Mouse (Mus musculus) ES-E14 (cell line): ENCODE results near the gene Leng1.

ENCODE experiments used
- CHD2 ChIP-seq: IDR thresholded peaks from 2 replicates; pipeline ENCODE4 v1.6.1; 2014; ENCODE audit warnings: mild to moderate bottlenecking, low read depth, low read length, inconsistent platforms
- HCFC1 ChIP-seq: IDR thresholded peaks from 2 replicates; pipeline ENCODE4 v1.6.1; 2012; ENCODE audit warnings: low read length, inconsistent platforms, borderline replicate concordance; ENCODE audit not compliant: insufficient read depth
- MAFK ChIP-seq: IDR thresholded peaks from 2 replicates; pipeline ENCODE4 v1.6.1; 2014; ENCODE audit warnings: mild to moderate bottlenecking, low read depth, low read length, inconsistent platforms; ENCODE audit not compliant: insufficient read depth
- ZC3H11A ChIP-seq: IDR thresholded peaks from 2 replicates; pipeline ENCODE4 v1.6.1; 2012; ENCODE audit warnings: low read depth, mild to moderate bottlenecking, inconsistent platforms, low read length, borderline replicate concordance

GRCm38 (mm10) chr7:3684698-3685097, 19.1 kb upstream of the Leng1 start:
- no peak for TF ChIP-seq ZC3H11A
- no peak for TF ChIP-seq CHD2
- no peak for TF ChIP-seq MAFK
- TF ChIP-seq HCFC1 = no peak
